Mouse (Mus musculus) kidney, postnatal 25 days (tissue): ENCODE measurements around the gene Fgfr2.

ENCODE experiments used
- DNase-seq, 2 experiments: peaks; one replicate each; pipeline ENCODE4 v3.0.0; 2021; ENCODE audit warnings: mixed read lengths in 2 of 2

The Fgfr2 gene

DNA sequence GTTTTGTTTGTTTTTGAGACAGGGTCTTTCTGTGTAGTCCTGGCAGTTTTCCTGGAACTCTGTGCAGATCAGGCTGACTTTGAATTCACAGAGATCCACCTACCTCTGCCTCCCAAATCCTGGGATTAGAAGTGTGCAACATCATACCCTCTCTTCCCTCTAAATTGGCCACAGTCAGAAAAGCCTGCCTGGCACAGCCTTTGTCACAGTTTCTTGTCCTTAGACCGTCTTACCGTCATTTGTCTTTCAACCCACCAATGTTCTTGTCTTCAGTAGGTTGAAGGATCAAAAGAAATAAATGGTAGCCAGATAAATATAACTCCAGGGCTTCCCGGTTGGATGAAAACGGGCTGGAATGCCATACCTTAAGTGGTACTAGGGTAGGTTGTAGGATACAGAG lies 518.4 kb downstream of the Fgfr2 start:
- DNase-seq: no peak

DNA sequence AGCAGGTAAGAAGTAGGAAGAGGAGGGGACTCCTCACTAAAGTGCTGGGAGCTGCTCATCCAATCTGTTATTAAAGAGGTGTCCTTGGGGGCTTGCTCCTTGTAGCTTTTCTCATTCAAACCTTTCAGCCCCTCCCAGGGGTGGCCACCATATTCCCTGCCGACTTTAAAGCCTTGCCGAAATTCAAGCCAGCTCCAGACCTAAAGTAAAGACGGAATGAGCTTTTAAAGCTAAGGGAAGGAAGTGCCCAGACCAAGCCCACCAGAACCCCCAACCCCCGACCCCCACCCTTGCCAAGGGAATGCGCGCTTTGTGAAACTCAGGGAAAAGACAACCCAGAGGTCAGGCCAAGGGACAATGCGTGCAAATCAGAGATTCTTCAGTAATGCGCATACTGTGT lies 522.2 kb downstream of the Fgfr2 start:
- no peak for DNase-seq

DNA sequence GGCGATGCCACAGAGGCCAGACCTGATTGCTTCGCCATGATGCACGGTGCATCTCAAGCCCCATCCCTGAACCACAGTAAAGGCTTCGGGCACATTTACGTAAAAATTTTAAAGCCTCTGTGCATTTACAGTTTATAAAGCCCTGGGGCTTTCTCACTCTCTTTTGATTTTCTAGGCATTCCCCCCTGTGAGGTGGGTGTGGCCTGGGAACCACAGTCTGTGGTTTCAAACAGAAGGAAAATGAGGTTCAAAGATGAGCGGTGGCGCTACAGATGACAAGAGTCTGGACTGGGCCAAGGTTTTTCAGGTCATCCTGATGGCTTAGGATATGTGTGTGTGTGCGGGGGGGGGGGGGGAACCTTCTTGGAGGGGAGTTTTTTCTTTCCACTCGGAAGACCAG lies 523.1 kb downstream of the Fgfr2 start:
- no peak for DNase-seq

DNA sequence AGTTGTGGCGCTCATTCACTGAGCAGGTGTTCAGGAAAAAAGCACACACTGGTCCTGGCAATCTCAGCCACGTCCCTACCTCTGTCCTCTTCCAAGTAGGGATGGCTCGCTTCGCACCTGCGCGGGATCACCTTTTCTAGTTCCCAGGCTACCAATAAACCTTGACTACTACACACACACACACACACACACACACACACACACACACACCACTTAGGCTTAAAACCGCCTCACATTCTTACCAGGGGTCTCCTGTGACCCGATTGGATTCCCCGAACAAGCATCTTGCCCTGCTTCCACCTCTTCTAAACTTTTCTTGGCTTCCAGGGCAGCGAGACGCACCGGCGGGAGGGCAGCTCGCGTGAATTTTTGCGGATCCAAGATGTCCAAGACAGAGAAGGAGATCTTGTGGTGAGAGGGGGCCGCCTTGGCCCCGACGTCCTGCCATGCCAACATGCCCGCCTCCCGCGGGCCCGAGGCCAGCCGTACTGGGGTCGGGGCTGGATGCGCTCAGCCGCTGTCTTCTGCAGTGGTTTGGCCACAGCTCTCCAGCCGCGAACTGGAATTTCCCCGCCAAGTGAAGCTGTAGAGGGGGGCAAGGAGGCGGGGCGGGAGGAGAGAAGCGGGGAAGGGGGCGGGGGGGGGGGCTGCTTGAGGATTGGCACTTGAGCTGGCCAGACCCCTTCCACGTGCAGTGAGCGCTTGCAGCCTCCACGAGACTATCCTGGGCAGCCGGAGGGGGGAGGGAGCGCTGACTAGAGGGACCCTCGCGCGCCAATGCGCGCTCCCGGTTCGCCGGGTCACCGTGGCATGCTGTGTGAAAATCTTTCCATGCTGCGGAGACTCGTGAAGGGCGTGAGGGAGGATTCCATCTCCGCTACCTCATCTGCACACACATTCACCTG lies 523.8 kb downstream of the Fgfr2 start, which contains the start of gene Nkx1-2:
Gene Nkx1-2, minus strand, starts transcription at position 567 of the 905 bp plus-strand sequence.
- no peak for DNase-seq

DNA sequence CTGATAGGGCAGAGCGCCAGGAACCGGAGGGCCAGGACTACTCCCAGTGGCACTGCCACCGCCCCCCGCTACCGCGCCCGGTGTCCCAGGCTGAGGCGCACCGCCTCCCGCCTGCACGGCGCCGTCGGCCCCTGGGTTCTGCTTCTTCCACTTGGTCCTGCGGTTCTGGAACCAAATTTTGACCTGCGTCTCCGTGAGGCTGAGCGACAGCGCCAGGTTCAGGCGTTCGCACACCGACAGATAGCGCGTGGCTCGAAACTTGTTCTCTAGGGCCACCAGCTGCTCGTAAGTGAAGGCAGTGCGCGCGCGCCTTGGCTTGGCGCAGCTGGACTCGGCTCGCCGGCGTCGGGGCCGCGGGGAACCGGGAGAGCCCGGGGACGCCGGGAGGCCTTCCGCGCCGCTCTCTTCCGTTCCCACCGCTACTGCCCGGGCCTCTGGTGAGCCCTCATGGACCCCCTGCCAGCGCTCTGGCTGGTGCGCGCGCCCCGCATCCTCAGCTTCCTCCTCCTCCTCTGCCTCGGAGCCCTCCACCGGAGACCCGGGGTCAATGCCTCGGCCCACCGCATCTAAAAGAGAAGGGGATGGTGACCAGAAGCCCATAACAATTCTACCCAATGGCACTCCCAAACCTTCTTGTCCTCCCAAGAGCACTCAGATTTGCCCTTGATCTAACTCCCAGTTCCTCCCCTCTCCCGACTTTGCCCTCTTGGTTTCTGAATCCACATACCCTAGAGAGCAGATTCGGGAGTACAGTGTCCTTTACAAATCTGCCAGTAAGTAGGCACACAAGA lies 525.7 kb downstream of the Fgfr2 start:
- DNase-seq: no peak

DNA sequence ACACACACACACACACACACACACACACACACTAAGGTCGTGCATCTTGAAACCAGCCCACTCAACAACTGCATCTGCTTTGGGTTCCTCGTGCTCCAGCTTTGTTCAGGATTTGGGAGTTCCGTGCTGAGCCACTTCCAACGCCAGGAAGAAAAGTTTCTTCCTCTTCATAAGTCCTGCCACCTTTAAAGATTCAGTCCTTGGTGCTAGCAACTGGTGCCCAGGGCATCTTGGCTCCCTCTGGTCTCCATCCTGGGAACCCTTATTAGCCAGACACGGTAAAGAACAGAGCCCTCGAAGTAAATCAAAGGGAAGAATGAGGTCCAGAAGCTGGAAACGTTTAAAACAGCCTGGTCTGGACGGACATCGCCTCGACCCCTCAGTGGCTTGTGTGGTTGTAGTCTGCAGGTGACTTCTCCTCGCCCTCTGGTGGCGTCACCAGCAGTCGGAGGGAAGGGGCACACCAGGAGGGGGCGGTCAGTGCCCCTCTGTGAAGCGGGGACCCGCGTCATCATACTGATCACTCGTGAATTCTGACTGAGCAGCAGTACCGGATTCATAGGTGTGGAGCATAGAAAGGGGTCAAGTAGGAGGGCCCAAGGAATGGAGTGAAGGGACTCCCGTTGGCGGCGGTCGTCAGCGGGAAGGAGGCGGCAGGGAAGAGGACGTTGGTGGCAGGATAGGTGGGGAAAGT lies 526.4 kb downstream of the Fgfr2 start:
- DNase-seq: no peak

DNA sequence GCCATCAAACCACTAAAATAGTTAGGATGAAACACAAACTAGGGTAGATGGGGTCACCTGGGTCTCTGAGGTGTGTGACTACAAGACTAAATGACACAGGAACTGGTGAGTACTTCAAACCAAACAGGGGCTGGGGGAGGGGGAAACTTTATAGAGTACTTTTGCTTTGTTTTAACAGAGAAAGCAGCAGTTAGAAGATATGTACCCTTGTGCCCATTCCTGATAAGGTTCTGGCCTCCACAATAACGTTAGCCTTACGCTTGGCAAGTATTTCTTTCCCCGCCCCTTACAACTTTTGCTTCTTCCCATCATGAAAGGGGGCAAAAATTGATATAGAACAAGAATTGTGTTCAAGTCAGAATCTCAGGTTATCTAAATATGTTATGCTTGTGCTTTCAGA lies 527.4 kb downstream of the Fgfr2 start:
- no peak for DNase-seq

- no peak for DNase-seq
These were observed 528.8 kb downstream of the Fgfr2 start for GRCm38 (mm10) chr7:132594325-132594724.

GRCm38 (mm10) chr7:132593762-132594161 lies 529.4 kb downstream of the Fgfr2 start:
- no peak for DNase-seq

DNA sequence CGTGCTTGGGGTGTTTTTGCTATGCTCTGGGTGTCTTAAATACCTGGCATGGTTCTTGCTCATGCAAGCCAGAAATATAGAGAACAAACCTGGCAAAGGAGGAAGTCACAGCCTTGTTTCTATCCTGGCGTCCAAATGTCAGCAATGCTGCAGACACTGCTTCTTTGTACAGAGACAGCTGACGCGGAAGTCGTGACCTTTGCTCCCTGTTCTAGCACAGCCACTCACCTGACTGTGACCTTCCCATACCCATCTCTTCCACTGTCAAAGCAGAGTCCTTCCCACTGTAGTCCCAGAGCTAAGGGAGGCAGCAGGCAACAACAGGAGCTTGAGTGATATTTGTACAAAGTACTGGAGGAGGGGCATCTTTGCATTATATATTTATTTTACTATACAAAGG lies 533.5 kb downstream of the Fgfr2 start:
- peak; percentile 35 to 64 for DNase-seq

- no peak for DNase-seq
These were observed 536.0 kb downstream of the Fgfr2 start for GRCm38 (mm10) chr7:132587167-132587566.

- DNase-seq: no peak
These were observed 537.3 kb downstream of the Fgfr2 start for GRCm38 (mm10) chr7:132585695-132586491.

- no peak for DNase-seq
These were observed 541.7 kb downstream of the Fgfr2 start for GRCm38 (mm10) chr7:132581441-132581840.

DNA sequence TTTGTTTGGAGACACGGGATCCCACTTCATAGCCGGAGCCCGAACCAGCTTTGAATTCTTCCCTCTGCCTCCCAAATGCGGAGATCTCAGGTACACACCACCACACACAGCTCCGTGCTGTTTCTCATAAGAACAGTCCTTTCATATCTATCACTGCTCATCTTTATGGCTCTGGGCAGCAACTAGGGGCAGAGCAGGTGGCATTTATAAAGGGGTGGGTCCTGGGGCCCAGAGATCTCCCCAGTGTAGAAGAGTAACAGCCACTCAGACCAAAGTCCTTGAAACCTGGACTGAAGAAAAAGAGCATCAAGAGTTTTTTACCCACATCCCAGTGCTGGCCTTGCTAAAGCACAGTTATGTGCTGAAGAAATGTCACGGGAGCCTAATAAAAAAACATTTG lies 542.6 kb downstream of the Fgfr2 start:
- no peak for DNase-seq

DNA sequence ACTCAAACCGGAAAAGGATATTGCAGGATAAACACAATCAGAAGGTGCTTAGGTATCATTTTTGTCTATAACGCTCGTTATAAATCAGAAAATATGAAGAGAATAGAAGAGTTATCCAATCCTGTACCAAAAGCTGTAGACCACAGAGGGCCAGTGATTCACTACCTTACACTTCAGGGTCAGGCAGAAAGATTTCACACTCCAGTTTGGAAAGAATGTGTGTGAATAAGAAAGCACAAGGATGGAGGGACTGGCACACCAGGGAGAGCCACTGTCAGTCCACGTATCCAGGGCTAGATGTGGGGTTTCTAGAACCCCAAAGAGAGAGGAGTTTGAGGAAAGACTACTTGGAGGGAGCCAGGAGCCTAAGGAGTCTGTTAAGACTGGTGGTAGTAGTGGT lies 546.3 kb downstream of the Fgfr2 start:
- DNase-seq: no peak

DNA sequence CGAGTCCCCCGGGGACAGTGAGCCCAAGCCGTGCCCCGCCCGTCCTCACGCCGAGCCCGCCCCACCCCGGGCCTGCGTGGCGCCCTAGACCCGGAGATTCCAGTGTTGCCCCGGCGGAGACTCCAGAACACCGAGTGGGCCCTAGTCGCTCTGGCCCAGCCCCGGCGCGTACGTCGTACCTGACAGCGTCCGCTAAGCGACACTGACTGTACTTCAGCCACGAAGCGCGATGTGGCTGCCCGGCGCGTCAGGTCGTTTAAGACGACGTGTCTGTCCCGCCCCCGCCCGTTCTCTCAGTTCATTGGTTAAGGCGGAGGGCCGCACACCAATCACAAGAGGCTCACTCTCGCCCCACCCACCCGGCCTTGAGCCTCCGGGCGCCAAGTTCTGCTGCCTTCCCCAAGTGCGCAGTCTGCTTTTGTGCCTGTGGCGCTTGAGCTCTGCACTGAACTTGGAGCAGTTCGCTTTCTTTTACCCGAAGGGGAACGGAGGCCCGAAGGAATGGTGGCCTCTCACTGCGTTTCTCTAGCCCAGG lies 547.0 kb downstream of the Fgfr2 start, which contains the start of gene Oat:
Gene Oat, minus strand, starts transcription at position 283 of the 535 bp plus-strand sequence.
- DNase-seq: peak; percentile 97 to 98

DNA sequence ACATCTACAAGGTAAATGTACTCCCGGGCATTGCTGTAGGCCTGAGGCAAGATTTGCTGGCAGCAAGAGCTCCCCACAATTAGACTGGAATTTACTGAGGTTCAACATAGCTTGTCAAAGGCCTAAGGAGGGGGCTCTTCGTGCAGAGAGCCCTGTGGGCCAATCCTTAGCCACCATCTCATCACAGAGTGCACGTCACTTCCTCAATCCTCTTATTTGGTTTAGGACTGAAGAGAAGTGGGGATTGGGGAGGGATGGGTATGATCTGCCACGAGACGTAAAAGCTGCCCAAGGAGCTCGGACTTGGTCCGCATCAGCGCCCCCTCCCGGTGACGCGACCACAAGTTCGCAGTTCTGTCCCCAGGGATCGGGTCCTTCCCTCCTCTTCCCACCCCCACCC lies 547.5 kb downstream of the Fgfr2 start:
- peak; percentile 84 to 89 for DNase-seq

GRCm38 (mm10) chr7:132574646-132575045 lies 548.5 kb downstream of the Fgfr2 start:
- DNase-seq: no peak

- DNase-seq: no peak
These were observed 549.9 kb downstream of the Fgfr2 start for GRCm38 (mm10) chr7:132573205-132573604.

DNA sequence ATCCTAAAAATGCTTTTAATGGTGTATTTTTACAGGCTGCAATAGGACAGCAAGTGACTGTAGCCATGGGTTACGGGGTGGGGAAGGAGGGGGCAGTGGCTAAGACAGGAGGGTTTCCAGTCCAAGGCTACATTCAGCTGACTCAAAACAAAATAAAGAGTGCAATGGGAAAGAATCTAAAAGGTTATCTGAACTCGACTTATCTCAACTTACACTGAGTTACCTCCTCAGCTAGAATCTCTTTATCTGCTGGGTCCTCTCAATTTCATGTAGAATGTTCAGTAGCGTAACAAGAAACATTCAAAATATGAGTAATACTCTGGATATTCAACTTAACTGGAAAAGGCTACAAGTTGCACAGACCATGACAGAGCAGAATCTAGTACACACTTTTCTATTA lies 550.4 kb downstream of the Fgfr2 start:
- no peak for DNase-seq

GRCm38 (mm10) chr7:132571481-132571880 lies 551.7 kb downstream of the Fgfr2 start:
- DNase-seq: peak; percentile 73 to 78

- peak; percentile 91 to 94 for DNase-seq
These were observed 553.1 kb downstream of the Fgfr2 start for GRCm38 (mm10) chr7:132570071-132570470.
